Mouse (Mus musculus): ENCODE data around the gene Spg20. TPM values are rescaled to one million over a fixed set of nuclear protein-coding genes. Genes with fewer than 3 reads are reported as not detected.

The Spg20 gene
- polyA plus RNA-seq, 1 experiment = not detected

- H3K4me1 ChIP-seq (ENCODE audit: control insufficient read depth, insufficient read depth, low read length) = peaks cover 7% of the 10 kb centered on the region; the same call in 1 of the 2 replicates
- TF ChIP-seq POLR2A (IDR thresholded peaks at IDR 0.05; ENCODE audit: insufficient read depth, low read depth, low read length) (no peak), CTCF (IDR thresholded peaks at IDR 0.05; ENCODE audit: insufficient read depth, low read depth, low read length) (no peak)
- H3K27ac ChIP-seq (ENCODE audit: insufficient read depth, low read depth, low read length) = no peak overlapping the region
- 80% methylated on average over 4 of the region's 4 CpGs for WGBS
- H3K4me3 ChIP-seq (ENCODE audit: insufficient read depth, low read depth, low read length) = no peak overlapping the region
These were observed 17.3 kb downstream of the Spg20 start for GRCm38 (mm10) chr3:55129181-55129692.

DNA sequence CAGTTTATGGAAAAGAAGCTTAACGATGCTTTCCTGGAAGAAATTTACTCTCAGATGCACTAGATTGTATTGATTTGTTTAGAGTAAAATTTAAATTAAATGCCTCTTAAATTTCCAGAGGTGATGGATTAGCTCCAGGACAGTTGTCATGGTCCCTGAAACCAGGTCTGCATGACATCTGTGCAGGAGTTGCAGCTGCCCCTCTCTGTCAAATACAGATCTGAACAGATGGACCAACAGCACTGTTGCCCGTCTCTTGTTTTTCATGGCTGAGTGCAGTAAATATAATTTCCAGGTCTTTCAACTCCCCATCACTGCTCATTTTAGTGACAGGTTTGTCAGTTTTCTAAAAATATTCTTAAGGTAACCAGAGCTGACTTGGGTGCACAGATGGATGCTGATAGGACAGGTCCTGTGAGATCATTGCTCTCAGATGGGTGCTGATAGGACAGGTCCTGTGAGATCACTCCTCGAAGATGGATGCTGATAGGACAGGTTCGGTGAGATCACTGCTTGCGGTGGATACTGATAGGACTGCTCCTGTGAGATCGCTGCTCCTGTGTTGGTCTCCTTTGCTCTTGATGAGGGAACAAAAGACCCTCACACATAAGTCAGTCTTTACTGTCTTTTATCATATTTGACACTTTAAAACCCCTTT is 19.8 kb downstream of the Spg20 start:
- Histone ChIP-seq H3K27ac (ENCODE audit: insufficient read depth, low read depth, low read length) (no peak overlapping the region), H3K4me1 (ENCODE audit: control insufficient read depth, insufficient read depth, low read length) (peaks cover 7% of the 10 kb centered on the region; the same call in 1 of the 2 replicates), H3K4me3 (ENCODE audit: insufficient read depth, low read depth, low read length) (no peak overlapping the region)
- WGBS = 96% methylated on average over 6 of the region's 6 CpGs
- no peak for TF ChIP-seq POLR2A (IDR thresholded peaks at IDR 0.05; ENCODE audit: insufficient read depth, low read depth, low read length)
- no peak for TF ChIP-seq CTCF (IDR thresholded peaks at IDR 0.05; ENCODE audit: insufficient read depth, low read depth, low read length)

DNA sequence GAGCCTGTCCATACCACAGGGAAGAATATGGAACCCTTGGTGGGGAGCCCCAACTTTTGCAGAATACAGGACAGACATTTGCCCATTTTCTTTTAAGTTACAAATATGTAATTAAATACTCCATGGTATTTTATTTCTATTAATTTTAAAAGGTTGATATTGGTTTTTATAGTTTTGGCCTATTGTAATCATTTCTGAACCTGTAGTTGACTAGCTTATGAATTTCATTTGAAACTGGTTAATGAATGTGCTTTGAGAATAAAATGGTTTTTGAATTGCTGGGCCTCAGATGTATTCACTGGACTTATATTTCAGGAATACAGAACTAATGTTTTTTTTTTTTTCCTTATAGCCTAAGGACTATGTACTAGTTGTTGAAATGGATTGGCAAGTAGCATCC is 25.1 kb downstream of the Spg20 start, which contains the start of gene Ccdc169:
Ccdc169 (plus strand) TSS at position 301 of the 400 bp plus-strand sequence.
- TF ChIP-seq POLR2A (IDR thresholded peaks at IDR 0.05; ENCODE audit: insufficient read depth, low read depth, low read length) = no peak

DNA sequence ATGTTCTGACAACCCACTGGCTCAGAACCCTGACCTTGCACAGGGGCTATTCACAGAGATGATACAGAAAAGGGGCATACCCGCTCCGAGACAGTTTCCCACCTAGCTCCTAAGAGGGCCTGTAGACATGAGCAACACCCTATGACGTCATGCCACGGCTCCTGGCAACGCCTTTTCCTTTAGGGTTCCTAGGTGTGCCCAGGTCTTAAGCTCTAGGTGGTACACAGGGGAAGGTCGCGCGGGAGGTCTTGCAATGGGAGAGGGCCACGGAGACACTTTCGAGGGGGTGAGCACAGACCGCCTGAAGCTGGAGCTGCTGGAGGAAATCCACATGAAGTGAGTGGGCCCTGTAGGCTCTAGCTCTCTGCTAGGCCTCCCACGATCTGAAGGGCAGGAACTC is 27.9 kb downstream of the Spg20 start:
- no peak for TF ChIP-seq CTCF (IDR thresholded peaks at IDR 0.05; ENCODE audit: insufficient read depth, low read depth, low read length)
- no peak for TF ChIP-seq POLR2A (IDR thresholded peaks at IDR 0.05; ENCODE audit: insufficient read depth, low read depth, low read length)
- WGBS = 92% methylated on average over 12 of the region's 12 CpGs
- Histone ChIP-seq H3K4me1 (ENCODE audit: control insufficient read depth, insufficient read depth, low read length) (no peaks in the 10 kb centered on the region), H3K27ac (ENCODE audit: insufficient read depth, low read depth, low read length) (no peak overlapping the region), H3K4me3 (ENCODE audit: insufficient read depth, low read depth, low read length) (no peak overlapping the region)

More for the DNA sequence above, 25.1 kb downstream of the Spg20 start, which contains the start of gene Ccdc169:
- Histone ChIP-seq H3K4me1 (ENCODE audit: control insufficient read depth, insufficient read depth, low read length) (peaks cover 2% of the 10 kb centered on the region; the same call in 1 of the 2 replicates), H3K27ac (ENCODE audit: insufficient read depth, low read depth, low read length) (no peak within 1 kb of the TSS), H3K4me3 (ENCODE audit: insufficient read depth, low read depth, low read length) (no peak within 1 kb of the TSS)

DNA sequence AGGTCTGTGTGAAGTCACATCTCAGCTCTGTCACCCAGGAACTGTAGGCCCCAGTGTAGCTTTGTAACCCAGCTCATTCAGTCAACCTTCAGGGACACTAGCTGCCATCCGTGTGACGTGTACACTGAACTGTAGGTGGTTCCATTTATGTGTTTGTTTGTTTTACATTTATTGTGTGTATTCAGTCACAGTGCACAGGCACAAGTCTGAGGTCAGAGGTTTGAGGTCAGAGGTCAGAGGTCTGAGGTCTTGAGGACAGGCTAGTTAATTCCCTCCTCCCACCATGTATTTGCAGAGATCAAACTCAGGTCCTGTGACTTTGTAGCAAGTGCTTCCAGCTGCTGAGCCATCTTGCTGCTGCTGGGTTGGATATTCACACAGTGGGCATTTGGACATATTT is 29.5 kb downstream of the Spg20 start:
- Histone ChIP-seq H3K27ac (ENCODE audit: insufficient read depth, low read depth, low read length) (no peak overlapping the region), H3K4me3 (ENCODE audit: insufficient read depth, low read depth, low read length) (no peak overlapping the region), H3K4me1 (ENCODE audit: control insufficient read depth, insufficient read depth, low read length) (no peaks in the 10 kb centered on the region)
- 93% methylated on average over 2 of the region's 2 CpGs for WGBS
- TF ChIP-seq CTCF (IDR thresholded peaks at IDR 0.05; ENCODE audit: insufficient read depth, low read depth, low read length) (no peak), POLR2A (IDR thresholded peaks at IDR 0.05; ENCODE audit: insufficient read depth, low read depth, low read length) (no peak)

DNA sequence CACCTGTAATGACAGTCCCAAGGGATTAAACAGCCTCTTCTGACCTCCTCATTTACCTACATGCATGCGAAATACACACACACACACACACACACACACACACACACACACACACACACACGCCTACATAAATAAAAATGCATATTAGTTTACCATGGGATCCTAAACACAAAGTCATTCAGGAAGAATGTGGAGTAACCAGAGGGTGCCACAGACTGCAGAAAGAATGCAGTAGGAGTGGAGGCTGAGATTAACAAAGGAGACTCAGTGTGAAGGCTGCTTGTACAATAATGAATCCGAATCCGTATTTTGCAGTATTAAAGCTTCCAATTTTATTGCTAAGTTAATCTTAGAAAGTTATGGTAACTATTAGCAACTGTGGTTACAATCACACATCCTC is 33.0 kb downstream of the Spg20 start:
- TF ChIP-seq POLR2A (IDR thresholded peaks at IDR 0.05; ENCODE audit: insufficient read depth, low read depth, low read length) (no peak), CTCF (IDR thresholded peaks at IDR 0.05; ENCODE audit: insufficient read depth, low read depth, low read length) (no peak)
- Histone ChIP-seq H3K4me1 (ENCODE audit: control insufficient read depth, insufficient read depth, low read length) (no peaks in the 10 kb centered on the region), H3K27ac (ENCODE audit: insufficient read depth, low read depth, low read length) (no peak overlapping the region), H3K4me3 (ENCODE audit: insufficient read depth, low read depth, low read length) (no peak overlapping the region)
- 74% methylated on average over 4 of the region's 4 CpGs for whole genome bisulfite sequencing

- WGBS = 75% methylated on average over 6 of the region's 6 CpGs
- Histone ChIP-seq H3K4me1 (ENCODE audit: control insufficient read depth, insufficient read depth, low read length) (no peaks in the 10 kb centered on the region), H3K4me3 (ENCODE audit: insufficient read depth, low read depth, low read length) (no peak overlapping the region), H3K27ac (ENCODE audit: insufficient read depth, low read depth, low read length) (no peak overlapping the region)
- TF ChIP-seq POLR2A (IDR thresholded peaks at IDR 0.05; ENCODE audit: insufficient read depth, low read depth, low read length) (no peak), CTCF (IDR thresholded peaks at IDR 0.05; ENCODE audit: insufficient read depth, low read depth, low read length) (no peak)
These were observed 34.5 kb downstream of the Spg20 start for GRCm38 (mm10) chr3:55146441-55146840.

DNA sequence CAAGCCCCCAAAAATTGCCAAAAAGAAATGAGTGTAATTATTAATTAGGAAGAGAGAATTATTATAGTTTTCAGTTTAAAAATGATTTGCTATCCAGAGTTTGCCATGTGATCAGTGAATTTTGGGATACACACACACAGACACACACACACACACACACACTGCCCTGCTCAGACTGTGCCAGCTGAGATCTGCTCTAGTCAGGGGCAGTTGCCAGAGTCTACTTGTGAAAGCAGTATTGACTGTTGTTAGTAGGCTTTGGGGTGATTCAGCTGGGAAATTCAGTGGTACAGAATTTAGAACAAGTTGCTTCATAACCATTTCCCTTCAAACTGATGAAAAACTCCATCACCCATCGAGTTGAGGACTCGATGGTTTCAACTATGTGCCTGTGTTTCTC is 35.2 kb downstream of the Spg20 start:
- Histone ChIP-seq H3K27ac (ENCODE audit: insufficient read depth, low read depth, low read length) (no peak overlapping the region), H3K4me1 (ENCODE audit: control insufficient read depth, insufficient read depth, low read length) (no peaks in the 10 kb centered on the region; the same call in 1 of the 2 replicates), H3K4me3 (ENCODE audit: insufficient read depth, low read depth, low read length) (no peak overlapping the region)
- 89% methylated on average over 2 of the region's 2 CpGs for WGBS
- TF ChIP-seq POLR2A (IDR thresholded peaks at IDR 0.05; ENCODE audit: insufficient read depth, low read depth, low read length) (no peak), CTCF (IDR thresholded peaks at IDR 0.05; ENCODE audit: insufficient read depth, low read depth, low read length) (no peak)

DNA sequence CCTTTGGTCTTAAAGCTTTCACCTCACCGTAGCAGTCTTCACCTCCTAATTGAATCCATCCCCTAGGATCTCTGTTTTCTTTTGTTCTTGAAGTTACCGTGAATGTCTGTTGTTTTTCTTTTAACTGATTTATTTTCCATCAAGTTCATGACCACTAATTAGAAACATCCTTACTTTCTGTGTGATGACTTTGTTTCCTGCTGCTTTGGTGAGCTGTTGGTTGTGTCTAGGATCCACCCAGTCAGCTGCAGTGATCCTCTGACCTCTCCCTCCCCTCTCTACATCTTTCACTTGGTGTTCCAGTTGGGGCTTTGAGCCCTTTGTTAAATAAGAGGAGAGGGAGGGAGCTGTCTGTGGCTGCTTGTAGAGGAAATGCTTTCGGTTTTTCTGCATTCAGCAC is 36.2 kb downstream of the Spg20 start:
- no peak overlapping the region for H3K4me3 ChIP-seq (ENCODE audit: insufficient read depth, low read depth, low read length)
- no peaks in the 10 kb centered on the region; the same call in 1 of the 2 replicates for H3K4me1 ChIP-seq (ENCODE audit: control insufficient read depth, insufficient read depth, low read length)
- WGBS = 50% methylated on average over 3 of the region's 3 CpGs
- TF ChIP-seq CTCF (IDR thresholded peaks at IDR 0.05; ENCODE audit: insufficient read depth, low read depth, low read length) = no peak
- H3K27ac ChIP-seq (ENCODE audit: insufficient read depth, low read depth, low read length) = no peak overlapping the region
